Mouse (Mus musculus): ENCODE results near the gene Rps11. TPM values are rescaled to one million over a fixed set of nuclear protein-coding genes. Genes with fewer than 3 reads are reported as not detected.
"Not testable (repeated sequence)": the region's sequence is repeated elsewhere in the genome, so short reads cannot be mapped to it uniquely, and the experiment has no call there.

Gene Rps11
- total RNA-seq, 1 experiment from 2014 or later = 1,473 TPM

- no peak for ATAC-seq (replicated peaks; ENCODE audit: low read depth, poor library complexity, severe bottlenecking)
Observed at GRCm38 (mm10) chr7:45135370-45135769, 11.1 kb upstream of the Rps11 start.

GRCm38 (mm10) chr7:45134544-45135026 lies 10.3 kb upstream of the Rps11 start:
- ATAC-seq (replicated peaks; ENCODE audit: low read depth, poor library complexity, severe bottlenecking) = peak; percentile 33

GRCm38 (mm10) chr7:45133446-45134159 lies 9.4 kb upstream of the Rps11 start:
- ATAC-seq (replicated peaks; ENCODE audit: low read depth, poor library complexity, severe bottlenecking) = no peak

- ATAC-seq (replicated peaks; ENCODE audit: low read depth, poor library complexity, severe bottlenecking) = no peak
Observed at GRCm38 (mm10) chr7:45131850-45132249, 7.6 kb upstream of the Rps11 start.

- no peak for ATAC-seq (replicated peaks; ENCODE audit: low read depth, poor library complexity, severe bottlenecking)
Observed at GRCm38 (mm10) chr7:45129776-45130512, 5.7 kb upstream of the Rps11 start.

- ATAC-seq (replicated peaks; ENCODE audit: low read depth, poor library complexity, severe bottlenecking) = peak; percentile 1; the same call in 1 of the 2 replicates
Observed at GRCm38 (mm10) chr7:45129318-45129717, 5.1 kb upstream of the Rps11 start.

- ATAC-seq (replicated peaks; ENCODE audit: low read depth, poor library complexity, severe bottlenecking) = peak; percentile 69
Observed at GRCm38 (mm10) chr7:45128624-45129246, 4.5 kb upstream of the Rps11 start, which contains the start of gene Rpl13a. TSS of gene Rpl13a (minus strand) at chr7:45128761.

- no peak for ATAC-seq (replicated peaks; ENCODE audit: low read depth, poor library complexity, severe bottlenecking)
Observed at GRCm38 (mm10) chr7:45127700-45128224, 3.5 kb upstream of the Rps11 start.

GRCm38 (mm10) chr7:45126844-45127699 lies 2.8 kb upstream of the Rps11 start:
- ATAC-seq (replicated peaks; ENCODE audit: low read depth, poor library complexity, severe bottlenecking) = no peak

GRCm38 (mm10) chr7:45126147-45126843 lies 2.1 kb upstream of the Rps11 start:
- no peak for ATAC-seq (replicated peaks; ENCODE audit: low read depth, poor library complexity, severe bottlenecking)

GRCm38 (mm10) chr7:45125649-45126048 lies 1.4 kb upstream of the Rps11 start:
- not testable (repeated sequence) for ATAC-seq (replicated peaks; ENCODE audit: low read depth, poor library complexity, severe bottlenecking)

- ATAC-seq (replicated peaks; ENCODE audit: low read depth, poor library complexity, severe bottlenecking) = no peak
Observed at GRCm38 (mm10) chr7:45125144-45125600, 933 bp upstream of the Rps11 start.

- no peak for ATAC-seq (replicated peaks; ENCODE audit: low read depth, poor library complexity, severe bottlenecking)
Observed at GRCm38 (mm10) chr7:45123186-45123570, 1.1 kb downstream of the Rps11 start.

- no peak for ATAC-seq (replicated peaks; ENCODE audit: low read depth, poor library complexity, severe bottlenecking)
Observed at GRCm38 (mm10) chr7:45122561-45123185, 1.6 kb downstream of the Rps11 start.

GRCm38 (mm10) chr7:45121966-45122365 lies 2.3 kb downstream of the Rps11 start:
- ATAC-seq (replicated peaks; ENCODE audit: low read depth, poor library complexity, severe bottlenecking) = no peak

GRCm38 (mm10) chr7:45121404-45121803 lies 2.8 kb downstream of the Rps11 start:
- ATAC-seq (replicated peaks; ENCODE audit: low read depth, poor library complexity, severe bottlenecking) = peak; percentile 33

GRCm38 (mm10) chr7:45119780-45120709 lies 4.2 kb downstream of the Rps11 start:
- no peak for ATAC-seq (replicated peaks; ENCODE audit: low read depth, poor library complexity, severe bottlenecking)
